Mouse (Mus musculus): ENCODE results near the gene 4430402I18Rik. TPM values are rescaled to one million over a fixed set of nuclear protein-coding genes. Genes with fewer than 3 reads are reported as not detected.
A peak's percentile ranks its signal among the peaks of the same experiment; 100 is the strongest.

The 4430402I18Rik gene
- polyA plus RNA-seq, 1 experiment from 2014 or later: 0.96 TPM

- DNase-seq (no peak), ATAC-seq (ENCODE audit: low FRiP score, low TSS enrichment) (no peak)
- Histone ChIP-seq H3K27me3 (ENCODE audit: control insufficient read depth, insufficient read depth, low read length) (no peaks in the 10 kb centered on the region), H3K4me1 (ENCODE audit: control insufficient read depth, insufficient read depth, low read length) (no peaks in the 10 kb centered on the region), H3K9ac (replicated peaks; ENCODE audit: low read length) (no peak overlapping the region), H3K9me3 (ENCODE audit: control insufficient read depth, low read length) (no peaks in the 10 kb centered on the region), H3K27ac (replicated peaks; ENCODE audit: low read depth, low read length) (no peak overlapping the region), H3K36me3 (ENCODE audit: control insufficient read depth, insufficient read depth, low read length) (no peaks in the 10 kb centered on the region), H3K4me2 (ENCODE audit: low read length) (no peak overlapping the region), H3K4me3 (replicated peaks; ENCODE audit: low read depth, low read length) (no peak overlapping the region)
- 89% methylated on average over 5 of the region's 5 CpGs for WGBS
These were observed 49.8 kb downstream of the 4430402I18Rik start for GRCm38 (mm10) chr19:28917839-28918238.

- H3K4me3 ChIP-seq (replicated peaks; ENCODE audit: low read depth, low read length): no peak overlapping the region
- H3K4me1 ChIP-seq (ENCODE audit: control insufficient read depth, insufficient read depth, low read length): no peaks in the 10 kb centered on the region
- H3K9ac ChIP-seq (replicated peaks; ENCODE audit: low read length): no peak overlapping the region
- H3K36me3 ChIP-seq (ENCODE audit: control insufficient read depth, insufficient read depth, low read length): no peaks in the 10 kb centered on the region
- no peaks in the 10 kb centered on the region for H3K9me3 ChIP-seq (ENCODE audit: control insufficient read depth, low read length)
- ATAC-seq (ENCODE audit: low FRiP score, low TSS enrichment) (no peak), DNase-seq (no peak)
- H3K4me2 ChIP-seq (ENCODE audit: low read length): no peak overlapping the region
- 70% methylated on average over 4 of the region's 4 CpGs for WGBS
- no peaks in the 10 kb centered on the region for H3K27me3 ChIP-seq (ENCODE audit: control insufficient read depth, insufficient read depth, low read length)
- H3K27ac ChIP-seq (replicated peaks; ENCODE audit: low read depth, low read length): no peak overlapping the region
These were observed 51.1 kb downstream of the 4430402I18Rik start for GRCm38 (mm10) chr19:28916492-28916891.

- no peak for ATAC-seq (ENCODE audit: low FRiP score, low TSS enrichment)
- Histone ChIP-seq H3K4me3 (replicated peaks; ENCODE audit: low read depth, low read length) (no peak overlapping the region), H3K4me1 (ENCODE audit: control insufficient read depth, insufficient read depth, low read length) (no peaks in the 10 kb centered on the region), H3K4me2 (ENCODE audit: low read length) (no peak overlapping the region), H3K27ac (replicated peaks; ENCODE audit: low read depth, low read length) (no peak overlapping the region), H3K9ac (replicated peaks; ENCODE audit: low read length) (no peak overlapping the region), H3K9me3 (ENCODE audit: control insufficient read depth, low read length) (no peaks in the 10 kb centered on the region), H3K27me3 (ENCODE audit: control insufficient read depth, insufficient read depth, low read length) (no peaks in the 10 kb centered on the region), H3K36me3 (ENCODE audit: control insufficient read depth, insufficient read depth, low read length) (no peaks in the 10 kb centered on the region)
- 58% methylated on average over 2 of the region's 2 CpGs for WGBS
- peak; percentile 21 for DNase-seq
These were observed 51.9 kb downstream of the 4430402I18Rik start for GRCm38 (mm10) chr19:28915602-28916250.

- DNase-seq (no peak), ATAC-seq (ENCODE audit: low FRiP score, low TSS enrichment) (no peak)
- Histone ChIP-seq H3K27ac (replicated peaks; ENCODE audit: low read depth, low read length) (no peak overlapping the region), H3K9me3 (ENCODE audit: control insufficient read depth, low read length) (no peaks in the 10 kb centered on the region), H3K27me3 (ENCODE audit: control insufficient read depth, insufficient read depth, low read length) (no peaks in the 10 kb centered on the region), H3K4me2 (ENCODE audit: low read length) (no peak overlapping the region), H3K9ac (replicated peaks; ENCODE audit: low read length) (no peak overlapping the region), H3K36me3 (ENCODE audit: control insufficient read depth, insufficient read depth, low read length) (no peaks in the 10 kb centered on the region), H3K4me3 (replicated peaks; ENCODE audit: low read depth, low read length) (no peak overlapping the region), H3K4me1 (ENCODE audit: control insufficient read depth, insufficient read depth, low read length) (no peaks in the 10 kb centered on the region)
- WGBS: 90% methylated on average over 6 of the region's 6 CpGs
These were observed 53.0 kb downstream of the 4430402I18Rik start for GRCm38 (mm10) chr19:28914598-28914997.

- no peak for ATAC-seq (ENCODE audit: low FRiP score, low TSS enrichment)
- Histone ChIP-seq H3K27me3 (ENCODE audit: control insufficient read depth, insufficient read depth, low read length) (no peaks in the 10 kb centered on the region), H3K4me3 (replicated peaks; ENCODE audit: low read depth, low read length) (no peak overlapping the region), H3K4me2 (ENCODE audit: low read length) (no peak overlapping the region), H3K9me3 (ENCODE audit: control insufficient read depth, low read length) (no peaks in the 10 kb centered on the region), H3K9ac (replicated peaks; ENCODE audit: low read length) (no peak overlapping the region), H3K27ac (replicated peaks; ENCODE audit: low read depth, low read length) (no peak overlapping the region), H3K4me1 (ENCODE audit: control insufficient read depth, insufficient read depth, low read length) (no peaks in the 10 kb centered on the region), H3K36me3 (ENCODE audit: control insufficient read depth, insufficient read depth, low read length) (no peaks in the 10 kb centered on the region)
- no peak for DNase-seq
- 88% methylated on average over 9 of the region's 9 CpGs for WGBS
These were observed 58.9 kb downstream of the 4430402I18Rik start for GRCm38 (mm10) chr19:28908693-28909092.

- ATAC-seq (ENCODE audit: low FRiP score, low TSS enrichment) (no peak), DNase-seq (no peak)
- no peak overlapping the region for H3K27ac ChIP-seq (replicated peaks; ENCODE audit: low read depth, low read length)
- WGBS: 72% methylated on average over 4 of the region's 4 CpGs
- H3K4me3 ChIP-seq (replicated peaks; ENCODE audit: low read depth, low read length): no peak overlapping the region
- H3K36me3 ChIP-seq (ENCODE audit: control insufficient read depth, insufficient read depth, low read length): no peaks in the 10 kb centered on the region
- no peak overlapping the region for H3K4me2 ChIP-seq (ENCODE audit: low read length)
- no peaks in the 10 kb centered on the region for H3K4me1 ChIP-seq (ENCODE audit: control insufficient read depth, insufficient read depth, low read length)
- no peak overlapping the region for H3K9ac ChIP-seq (replicated peaks; ENCODE audit: low read length)
- H3K27me3 ChIP-seq (ENCODE audit: control insufficient read depth, insufficient read depth, low read length): no peaks in the 10 kb centered on the region
- H3K9me3 ChIP-seq (ENCODE audit: control insufficient read depth, low read length): no peaks in the 10 kb centered on the region
These were observed 59.4 kb downstream of the 4430402I18Rik start for GRCm38 (mm10) chr19:28908186-28908585.

- ATAC-seq (ENCODE audit: low FRiP score, low TSS enrichment) (no peak), DNase-seq (no peak)
- no peaks in the 10 kb centered on the region for H3K9me3 ChIP-seq (ENCODE audit: control insufficient read depth, low read length)
- H3K4me1 ChIP-seq (ENCODE audit: control insufficient read depth, insufficient read depth, low read length): no peaks in the 10 kb centered on the region
- WGBS: 89% methylated on average over 8 of the region's 8 CpGs
- H3K4me2 ChIP-seq (ENCODE audit: low read length): no peak overlapping the region
- no peak overlapping the region for H3K27ac ChIP-seq (replicated peaks; ENCODE audit: low read depth, low read length)
- no peaks in the 10 kb centered on the region for H3K36me3 ChIP-seq (ENCODE audit: control insufficient read depth, insufficient read depth, low read length)
- H3K9ac ChIP-seq (replicated peaks; ENCODE audit: low read length): no peak overlapping the region
- H3K4me3 ChIP-seq (replicated peaks; ENCODE audit: low read depth, low read length): no peak overlapping the region
- no peaks in the 10 kb centered on the region for H3K27me3 ChIP-seq (ENCODE audit: control insufficient read depth, insufficient read depth, low read length)
These were observed 64.0 kb downstream of the 4430402I18Rik start for GRCm38 (mm10) chr19:28903536-28904119.

GRCm38 (mm10) chr19:28902806-28903205 lies 64.8 kb downstream of the 4430402I18Rik start:
- Histone ChIP-seq H3K4me3 (replicated peaks; ENCODE audit: low read depth, low read length) (no peak overlapping the region), H3K27ac (replicated peaks; ENCODE audit: low read depth, low read length) (no peak overlapping the region), H3K9ac (replicated peaks; ENCODE audit: low read length) (no peak overlapping the region), H3K4me2 (ENCODE audit: low read length) (no peak overlapping the region), H3K27me3 (ENCODE audit: control insufficient read depth, insufficient read depth, low read length) (no peaks in the 10 kb centered on the region), H3K36me3 (ENCODE audit: control insufficient read depth, insufficient read depth, low read length) (no peaks in the 10 kb centered on the region), H3K4me1 (ENCODE audit: control insufficient read depth, insufficient read depth, low read length) (no peaks in the 10 kb centered on the region), H3K9me3 (ENCODE audit: control insufficient read depth, low read length) (no peaks in the 10 kb centered on the region)
- DNase-seq (no peak), ATAC-seq (ENCODE audit: low FRiP score, low TSS enrichment) (no peak)
- 86% methylated on average over 4 of the region's 4 CpGs for WGBS

- H3K4me2 ChIP-seq (ENCODE audit: low read length): no peak overlapping the region
- DNase-seq (no peak), ATAC-seq (ENCODE audit: low FRiP score, low TSS enrichment) (no peak)
- H3K36me3 ChIP-seq (ENCODE audit: control insufficient read depth, insufficient read depth, low read length): no peaks in the 10 kb centered on the region
- WGBS: 43% methylated on average over 2 of the region's 2 CpGs
- no peaks in the 10 kb centered on the region for H3K4me1 ChIP-seq (ENCODE audit: control insufficient read depth, insufficient read depth, low read length)
- no peak overlapping the region for H3K27ac ChIP-seq (replicated peaks; ENCODE audit: low read depth, low read length)
- no peaks in the 10 kb centered on the region for H3K27me3 ChIP-seq (ENCODE audit: control insufficient read depth, insufficient read depth, low read length)
- no peak overlapping the region for H3K4me3 ChIP-seq (replicated peaks; ENCODE audit: low read depth, low read length)
- no peaks in the 10 kb centered on the region for H3K9me3 ChIP-seq (ENCODE audit: control insufficient read depth, low read length)
- no peak overlapping the region for H3K9ac ChIP-seq (replicated peaks; ENCODE audit: low read length)
These were observed 65.5 kb downstream of the 4430402I18Rik start for GRCm38 (mm10) chr19:28902111-28902510.

All from midbrain, embryonic 14.5 days (tissue).